Mouse (Mus musculus) frontal cortex, postnatal 36 days (tissue): ENCODE results near the gene Pmf1.

Experiments used
- DNase-seq, 2 experiments: peaks; one replicate each; pipeline ENCODE4 v3.0.0; 2022; ENCODE audit warnings: low spot score in 2 of 2

Pmf1 gene

GRCm38 (mm10) chr3:88354396-88355165, 55.5 kb downstream of the Pmf1 start:
- no peak for DNase-seq

DNA sequence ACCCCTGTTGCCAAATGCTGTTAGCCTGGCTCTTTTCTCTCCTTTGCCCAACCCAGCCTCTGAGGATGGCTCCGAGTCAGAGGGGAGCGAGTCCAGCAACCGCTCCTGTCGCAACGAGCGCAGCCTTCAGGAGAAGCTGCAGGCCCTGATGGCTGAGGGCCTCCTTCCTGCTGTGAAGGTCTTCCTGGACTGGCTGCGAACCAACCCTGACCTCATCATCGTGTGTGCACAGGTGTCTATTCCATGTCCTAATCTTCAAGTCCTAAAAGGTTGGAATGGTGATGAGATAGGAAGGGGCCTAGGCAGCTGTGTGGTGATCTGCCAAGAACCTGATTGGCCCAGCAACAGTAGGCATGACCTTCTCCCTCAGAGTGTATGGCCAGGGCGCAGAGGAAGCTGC, 57.2 kb downstream of the Pmf1 start:
- DNase-seq = no peak

DNA sequence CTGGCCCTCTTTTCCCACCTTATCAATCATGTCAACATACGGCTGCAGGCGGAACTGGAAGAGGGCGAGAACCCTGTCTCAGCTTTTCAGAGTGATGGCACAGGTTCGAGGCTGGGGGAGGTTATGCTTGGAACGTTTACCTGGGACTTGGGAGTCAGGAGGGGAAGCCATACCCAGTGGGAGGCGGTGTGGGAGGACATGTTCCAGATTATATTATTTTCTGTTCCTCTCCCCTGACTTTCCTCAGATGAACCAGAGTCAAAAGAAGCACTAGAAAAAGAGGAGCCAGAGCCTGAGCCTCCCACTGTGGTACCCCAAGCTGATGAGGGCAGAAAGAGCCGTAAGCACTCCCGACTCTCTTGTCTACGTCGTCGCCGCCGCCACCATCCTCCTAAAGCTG, 59.4 kb downstream of the Pmf1 start:
- no peak for DNase-seq
